Mouse (Mus musculus) CH12F3 (cell line): ENCODE data around the gene Oxsm.

ENCODE experiments used
- in situ Hi-C: fragments of 300-500 bp; cut with MboI; formaldehyde crosslinking; loops from 2 replicates; pipeline ENCODE4 v1.14.3; 2020; ENCODE audit warnings: low sequenced_read_pairs

Gene Oxsm

GRCm38 (mm10) chr14:16242947-16243602 is 6.5 kb downstream of the Oxsm start:
- in situ Hi-C loops: loop anchor here (10.0 kb wide), 1 partner anchor 132 kb away; no protein-coding TSS in a partner anchor

- in situ Hi-C loops: loop anchor here (10.0 kb wide), 1 partner anchor 132 kb away; no protein-coding TSS in a partner anchor
Measured at GRCm38 (mm10) chr14:16242193-16242815, 7.3 kb downstream of the Oxsm start.

- in situ Hi-C loops: no loop called here
Measured at GRCm38 (mm10) chr14:16236466-16236865, 13.1 kb downstream of the Oxsm start.

GRCm38 (mm10) chr14:16233515-16233914 is 16.1 kb downstream of the Oxsm start:
- in situ Hi-C loops: no loop called here

GRCm38 (mm10) chr14:16230581-16230980 is 19.0 kb downstream of the Oxsm start:
- in situ Hi-C loops: no loop called here

GRCm38 (mm10) chr14:16229395-16229794 is 20.2 kb downstream of the Oxsm start:
- in situ Hi-C loops: no loop called here

GRCm38 (mm10) chr14:16219015-16219414 is 30.6 kb downstream of the Oxsm start:
- in situ Hi-C loops: no loop called here

GRCm38 (mm10) chr14:16207722-16208121 is 41.9 kb downstream of the Oxsm start:
- in situ Hi-C loops: no loop called here

GRCm38 (mm10) chr14:16201673-16202072 is 47.9 kb downstream of the Oxsm start:
- in situ Hi-C loops: no loop called here

GRCm38 (mm10) chr14:16200969-16201638 is 48.5 kb downstream of the Oxsm start:
- in situ Hi-C loops: no loop called here

GRCm38 (mm10) chr14:16200220-16200912 is 49.2 kb downstream of the Oxsm start:
- in situ Hi-C loops: no loop called here

- in situ Hi-C loops: no loop called here
Measured at GRCm38 (mm10) chr14:16196518-16196917, 53.1 kb downstream of the Oxsm start.

- in situ Hi-C loops: no loop called here
Measured at GRCm38 (mm10) chr14:16195486-16195885, 54.1 kb downstream of the Oxsm start.

GRCm38 (mm10) chr14:16194125-16194524 is 55.5 kb downstream of the Oxsm start:
- in situ Hi-C loops: no loop called here

GRCm38 (mm10) chr14:16189142-16189541 is 60.5 kb downstream of the Oxsm start:
- in situ Hi-C loops: no loop called here
